In genomic region chr9:76868633-76869032, GRCm38 (mm10) we compare ENCODE assay signal across 16 mouse cellular contexts.
"Had no signal": no experiment of that assay in that cellular context is flagged by ENCODE, and none has a peak within 500 bp of the region (broad histone marks: within the 10 kb centered on the region; RNA-seq: fewer than 3 reads in every experiment).

No protein-coding gene starts in this region.

- H3K27me3 ChIP-seq: neural tube, embryonic 13.5 days; neural tube, embryonic 15.5 days; stomach, embryonic 15.5 days had no signal

- H3K4me3 ChIP-seq: neural tube, embryonic 13.5 days; neural tube, embryonic 15.5 days; stomach, embryonic 15.5 days had no signal

- H3K4me1 ChIP-seq: neural tube, embryonic 13.5 days; neural tube, embryonic 15.5 days; stomach, embryonic 15.5 days had no signal

- DNase-seq: retina, postnatal 1 day; right cerebral cortex, adult 18-20 months; right cerebral cortex, postnatal 14 days; right cerebral cortex, postnatal 25 days; right cerebral cortex, postnatal 4 days; spleen, adult 18-20 months; thymus, adult 18-20 months; thymus, adult 2 months; thymus, postnatal 14 days; thymus, postnatal 25 days; thymus, postnatal 36 days; thymus, postnatal 4 days had no signal

- H3K9me3 ChIP-seq: neural tube, embryonic 13.5 days; neural tube, embryonic 15.5 days; stomach, embryonic 15.5 days had no signal

- H3K4me2 ChIP-seq: neural tube, embryonic 13.5 days; neural tube, embryonic 15.5 days; stomach, embryonic 15.5 days had no signal

- H3K36me3 ChIP-seq: neural tube, embryonic 13.5 days; neural tube, embryonic 15.5 days; stomach, embryonic 15.5 days had no signal

- H3K9ac ChIP-seq: neural tube, embryonic 13.5 days; neural tube, embryonic 15.5 days; stomach, embryonic 15.5 days had no signal

- H3K27ac ChIP-seq: neural tube, embryonic 13.5 days; neural tube, embryonic 15.5 days; stomach, embryonic 15.5 days; stomach, postnatal 0 days had no signal
